Mouse (Mus musculus): ENCODE data around the gene Mybphl.

- TF ChIP-seq TAL1 (IDR thresholded peaks at IDR 0.05; ENCODE audit: low read length), result no peak
- TF ChIP-seq GATA1 (IDR thresholded peaks at IDR 0.05; ENCODE audit: low read length), result no peak
These were observed 36.3 kb upstream of the Mybphl start for GRCm38 (mm10) chr3:108328441-108328841.
